Mouse (Mus musculus) yolk sac, embryonic 10.5 days (tissue): ENCODE data around the gene Chfr.

Experiments used
- DNase-seq: peaks from one replicate; pipeline ENCODE4 v3.0.0-alpha.2; 2017; ENCODE audit warnings: low spot score

The Chfr gene

DNA sequence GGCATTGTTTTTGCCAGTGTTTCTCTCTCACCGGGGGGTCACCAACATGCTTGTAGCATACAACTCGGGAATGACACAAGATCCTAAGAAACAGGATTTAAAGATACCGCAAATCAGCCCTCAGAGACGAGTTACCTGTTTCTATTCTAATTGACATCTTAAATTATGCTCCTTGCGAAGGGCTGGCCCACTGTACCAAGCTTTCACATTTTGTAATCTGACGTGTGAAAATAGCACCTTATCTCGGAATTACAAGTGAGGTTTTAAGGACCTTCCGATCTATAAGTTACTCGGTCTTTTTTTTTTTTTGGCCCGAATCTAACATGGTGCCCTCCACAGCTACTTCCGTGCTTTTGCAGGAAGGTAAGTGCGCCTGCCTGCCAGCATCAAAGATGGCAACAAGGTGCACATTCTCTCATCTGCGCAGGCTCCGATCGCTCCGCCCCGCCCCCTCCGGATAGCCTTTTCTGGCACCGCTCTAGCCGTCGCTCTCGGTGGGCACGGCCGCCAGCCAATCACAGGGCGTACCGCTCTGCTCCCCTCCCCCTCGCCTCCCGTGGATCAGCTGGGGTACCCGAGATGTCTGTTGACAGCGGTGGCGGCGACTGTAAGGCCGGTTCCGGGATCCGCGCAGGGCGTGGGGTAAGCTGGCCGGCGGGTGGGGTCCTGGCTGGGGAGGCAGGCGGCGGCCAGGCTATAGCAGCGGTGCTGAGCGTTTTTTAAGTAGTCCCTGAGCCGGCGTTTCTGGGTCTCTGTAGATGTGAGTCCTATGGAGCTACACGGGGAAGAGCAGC lies at the start of gene Chfr:
TSS of gene Chfr (plus strand) at position 550 of the 794 bp plus-strand sequence.
- peak; percentile 99 for DNase-seq

DNA sequence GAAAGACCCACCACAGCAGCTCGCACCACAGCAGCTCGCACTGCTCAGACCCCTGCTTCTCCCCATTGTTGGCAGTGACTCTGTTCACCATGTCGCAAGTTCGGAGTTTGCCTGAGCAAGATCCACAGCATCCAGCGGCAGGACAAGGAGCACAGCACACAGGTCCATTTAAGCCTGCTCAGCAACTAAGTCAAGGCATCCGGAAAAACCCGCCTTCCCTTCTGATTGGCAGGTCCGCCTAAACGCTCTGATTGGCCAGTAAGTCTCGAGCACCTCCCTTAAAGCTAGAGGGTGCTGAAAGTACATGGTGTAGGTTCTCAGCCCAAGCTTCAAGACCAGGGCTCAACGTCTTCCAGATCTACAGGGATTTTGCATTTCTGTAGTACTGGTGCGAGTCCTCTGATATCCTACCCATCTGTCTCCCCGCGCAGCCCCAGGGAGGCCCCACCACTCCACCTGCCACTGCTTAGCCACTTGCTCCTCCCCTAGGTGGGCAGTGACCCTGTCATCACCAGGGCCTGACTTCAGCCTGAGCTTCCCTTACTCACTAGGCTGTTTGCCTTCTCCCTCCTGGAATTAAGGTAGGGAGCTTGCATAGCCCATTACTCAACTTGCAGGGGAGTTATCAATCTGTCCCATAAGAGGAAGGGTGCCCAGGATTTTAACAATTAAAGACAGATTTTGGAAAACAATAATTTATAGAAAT lies 49.3 kb upstream of the Chfr start:
- peak; percentile 69 for DNase-seq

DNA sequence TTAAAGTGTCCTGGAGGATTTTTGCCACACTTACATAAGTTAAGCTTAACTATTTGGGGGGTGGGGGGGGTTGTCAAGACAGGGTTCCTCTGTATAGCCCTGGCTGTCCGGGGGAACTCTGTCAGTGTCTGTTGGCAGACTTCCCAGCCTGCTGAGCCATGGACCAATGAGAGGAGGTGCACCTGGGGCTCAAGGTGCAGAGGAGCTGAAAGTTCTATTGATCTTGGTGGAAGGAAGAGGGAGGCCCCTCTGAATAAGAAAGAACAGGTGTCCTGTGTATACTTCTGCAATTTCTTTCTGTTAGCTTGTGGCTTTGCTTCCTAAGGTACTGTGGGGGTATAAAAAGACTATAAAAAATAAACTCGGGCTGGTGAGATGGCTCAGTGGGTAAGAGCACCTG lies 44.1 kb upstream of the Chfr start:
- DNase-seq = no peak

- peak; percentile 89 for DNase-seq
Measured at GRCm38 (mm10) chr5:110094030-110094846, 41.4 kb upstream of the Chfr start, which contains the start of gene Gm35315. Gene Gm35315 (minus strand): TSS chr5:110094420.

DNA sequence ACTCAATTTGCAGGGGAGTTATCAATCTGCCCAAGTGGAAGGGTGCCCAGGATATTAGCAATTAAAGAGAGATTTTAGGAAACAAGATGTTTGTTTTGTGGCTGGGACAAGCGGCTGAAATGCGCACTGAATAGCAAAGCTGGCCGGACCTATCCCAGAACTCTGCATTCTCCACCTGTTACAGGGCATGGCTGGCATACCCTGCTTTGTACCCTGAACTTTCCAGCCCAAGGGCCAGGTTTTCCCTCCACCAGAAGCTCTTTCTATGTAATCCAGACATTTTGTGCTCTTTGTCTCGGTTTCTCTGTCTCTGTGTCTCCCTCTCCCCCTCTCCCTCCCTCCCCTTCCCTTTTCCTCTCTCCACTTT lies 40.8 kb upstream of the Chfr start:
- no peak for DNase-seq

- no peak for DNase-seq
Measured at GRCm38 (mm10) chr5:110098991-110099477, 36.6 kb upstream of the Chfr start.

- DNase-seq = no peak
Measured at GRCm38 (mm10) chr5:110099656-110100580, 35.7 kb upstream of the Chfr start, which contains the start of gene Plcxd1. Gene Plcxd1 (plus strand): TSS chr5:110099969.

DNA sequence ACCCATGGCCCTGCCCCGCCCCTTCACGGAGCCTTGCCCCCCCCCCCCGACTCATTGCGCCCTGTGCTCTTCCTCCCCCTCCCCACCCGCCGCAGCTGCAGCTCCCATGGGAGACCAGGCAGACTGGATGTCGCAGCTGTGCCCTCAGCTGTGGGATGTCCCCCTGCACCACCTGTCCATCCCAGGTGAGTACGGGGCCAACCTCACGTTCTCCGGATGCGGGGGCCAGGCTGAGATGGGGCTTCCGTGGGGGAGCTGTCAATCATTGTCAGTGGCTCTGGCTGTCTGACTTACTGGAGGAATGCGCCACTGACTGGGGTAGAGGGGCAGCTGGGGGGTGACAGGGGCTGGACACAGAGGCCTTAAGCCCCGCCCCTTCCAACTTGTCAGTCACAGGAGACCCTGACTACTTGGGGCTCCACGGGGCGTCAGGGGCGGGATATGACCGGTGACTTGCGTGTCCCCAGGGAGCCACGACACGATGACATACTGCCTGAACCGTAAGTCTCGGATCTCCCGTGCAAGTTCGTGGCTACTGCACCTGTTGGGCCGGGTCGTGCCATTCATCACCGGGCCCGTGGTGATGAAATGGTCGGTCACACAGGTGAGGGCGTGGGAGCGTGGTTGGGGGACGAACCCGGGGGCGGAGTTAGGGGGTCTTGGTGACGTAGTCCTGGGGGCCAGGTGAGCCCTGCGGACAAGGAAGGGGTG lies 34.6 kb upstream of the Chfr start:
- no peak for DNase-seq

DNA sequence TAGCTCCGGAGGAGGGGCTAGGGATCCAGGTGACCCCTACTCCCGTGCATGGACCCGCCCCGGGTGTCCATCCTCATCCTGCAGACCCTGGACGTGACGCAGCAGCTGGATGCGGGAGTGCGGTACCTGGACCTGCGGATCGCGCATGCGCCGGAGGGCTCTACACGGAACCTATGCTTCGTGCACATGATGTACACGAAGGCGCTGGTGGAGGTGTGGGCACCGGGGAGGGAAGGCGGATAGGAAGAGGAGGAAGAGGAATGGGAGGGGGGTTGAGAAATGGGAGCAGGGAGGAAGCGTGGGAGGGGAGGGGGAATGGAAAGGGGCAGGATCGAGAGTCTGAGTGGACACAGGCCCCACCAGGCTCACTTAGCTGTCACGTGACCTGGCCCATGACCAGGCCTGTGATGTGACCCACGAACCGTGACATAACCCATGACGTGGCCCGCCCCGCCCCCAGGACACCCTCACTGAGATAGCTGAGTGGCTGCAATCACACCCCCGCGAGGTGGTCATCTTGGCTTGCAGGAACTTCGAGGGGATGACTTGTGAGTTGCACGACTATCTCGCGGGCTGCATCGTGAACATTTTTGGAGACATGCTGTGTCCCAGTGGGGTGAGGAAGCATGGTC lies 33.8 kb upstream of the Chfr start:
- DNase-seq = no peak

DNA sequence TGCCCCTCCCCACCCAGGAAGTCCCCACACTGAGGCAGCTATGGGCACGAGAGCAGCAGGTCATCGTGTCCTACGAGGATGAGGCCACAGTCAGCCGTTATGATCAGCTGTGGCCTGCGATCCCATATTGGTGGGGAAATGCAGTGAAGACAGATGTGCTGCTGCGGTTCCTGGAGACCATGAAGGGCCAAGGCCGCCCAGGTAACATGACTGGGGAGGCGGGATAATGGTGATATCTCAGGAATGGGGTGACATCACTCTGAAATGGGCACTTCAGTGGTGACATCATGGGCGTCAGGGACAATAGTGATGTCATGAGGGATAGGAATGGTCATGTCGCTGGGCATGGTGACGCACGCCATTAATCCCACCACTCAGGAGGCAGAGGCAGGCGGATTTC lies 33.2 kb upstream of the Chfr start:
- DNase-seq = no peak

- no peak for DNase-seq
Measured at GRCm38 (mm10) chr5:110102853-110103625, 32.6 kb upstream of the Chfr start.

- no peak for DNase-seq
Measured at GRCm38 (mm10) chr5:110103901-110104615, 31.6 kb upstream of the Chfr start.

DNA sequence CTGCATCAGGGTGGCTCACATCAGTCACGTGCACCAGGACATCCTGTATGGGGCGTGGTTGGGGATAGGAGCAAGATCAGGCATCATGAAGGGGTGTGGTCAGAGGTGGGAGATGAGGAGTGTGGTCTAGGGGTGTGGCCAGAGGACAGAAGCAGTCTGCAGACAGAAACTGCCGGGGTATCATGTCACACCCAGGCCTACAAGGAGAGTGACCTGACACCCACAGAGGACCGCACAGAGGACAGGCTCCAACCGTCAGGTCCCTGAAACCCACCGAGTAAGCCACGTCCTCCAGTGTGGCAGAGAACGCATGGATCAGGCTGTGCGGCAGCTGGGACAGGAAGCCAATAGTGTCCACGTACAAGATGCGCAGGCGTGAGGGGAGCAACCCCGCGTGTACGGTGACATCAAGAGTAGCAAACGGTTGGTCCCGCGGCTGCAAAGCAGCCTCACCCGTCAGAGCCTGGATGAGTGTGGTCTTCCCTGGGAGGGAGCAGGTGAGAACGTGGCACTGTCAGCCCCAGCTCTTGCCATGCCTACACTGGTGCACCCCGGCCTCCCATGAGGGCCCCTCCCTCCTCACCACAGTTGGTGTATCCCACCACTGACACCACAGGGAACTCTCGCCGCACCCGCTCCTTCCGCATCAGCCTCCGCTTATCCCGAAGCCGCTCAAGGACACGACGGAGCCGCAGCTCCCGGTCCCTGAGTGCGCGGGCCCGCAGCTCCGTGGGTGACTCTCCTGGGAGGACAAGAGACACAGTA lies 30.8 kb upstream of the Chfr start:
- DNase-seq = no peak

DNA sequence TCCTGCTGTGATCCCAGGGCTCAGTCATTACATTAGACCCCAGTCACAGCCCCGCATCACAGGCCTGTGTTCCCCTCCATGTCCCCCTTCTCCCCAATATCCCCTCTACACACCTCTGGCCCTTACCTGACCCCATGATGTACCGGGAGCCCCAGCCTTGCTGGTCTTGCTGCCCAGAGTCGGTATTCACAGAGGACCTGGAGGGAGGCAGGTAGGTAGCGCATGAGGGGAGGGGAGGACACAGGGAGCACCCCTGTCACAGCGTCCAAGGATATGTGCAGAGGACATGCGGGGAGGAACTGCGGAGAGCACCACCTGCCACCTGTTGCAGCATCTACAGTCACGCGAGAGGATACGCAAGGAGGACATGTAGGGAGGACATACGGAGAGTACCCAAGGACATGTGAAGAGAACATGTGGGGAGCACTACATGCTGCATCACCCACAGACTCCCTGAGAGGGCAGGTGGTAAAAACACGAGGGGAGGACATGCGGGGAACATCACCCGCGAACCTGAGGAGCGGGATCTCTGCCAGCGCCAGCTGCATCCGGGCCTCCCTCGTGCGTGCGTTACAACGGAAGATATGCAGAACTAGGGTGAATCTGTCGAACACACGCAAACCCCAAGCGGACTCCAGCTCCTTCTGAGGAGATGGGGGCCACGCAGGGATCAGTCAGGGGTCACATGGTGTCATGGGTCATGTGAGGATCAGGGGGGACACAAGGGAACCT lies 29.3 kb upstream of the Chfr start:
- DNase-seq = no peak

DNA sequence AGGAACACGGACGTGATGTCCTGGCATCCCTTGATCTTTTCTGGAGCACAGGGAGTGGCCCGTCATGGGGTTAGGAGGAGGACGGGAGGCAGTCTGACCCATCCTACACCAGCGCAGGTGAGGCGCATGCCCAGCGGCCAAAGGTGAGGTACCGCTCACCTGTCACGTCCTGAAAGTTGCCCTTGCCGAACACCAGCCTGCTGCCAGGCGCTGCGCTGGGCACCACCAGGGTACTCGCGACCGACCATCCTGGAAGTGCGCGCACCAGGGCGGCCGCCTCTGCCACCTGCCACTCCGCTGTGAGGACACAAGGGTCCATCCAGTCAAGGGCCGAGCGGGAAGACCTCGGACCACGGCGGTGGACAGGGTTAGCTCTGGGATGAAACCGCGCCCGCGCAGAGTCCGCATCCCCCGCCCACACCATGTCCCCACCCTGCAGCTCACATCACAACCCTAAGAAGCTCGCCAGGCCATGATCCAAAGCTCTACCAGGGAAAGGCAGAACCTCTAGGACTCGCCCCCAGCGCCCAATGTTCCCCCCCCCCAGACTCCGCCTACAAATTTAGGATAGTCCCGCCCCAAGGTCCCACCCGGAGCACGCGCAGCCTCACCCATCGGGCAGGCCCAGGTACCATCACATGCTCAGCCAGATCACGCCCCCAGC lies 28.6 kb upstream of the Chfr start:
- no peak for DNase-seq

GRCm38 (mm10) chr5:110107581-110108304 lies 27.9 kb upstream of the Chfr start, which contains the start of gene Gtpbp6:
Gene Gtpbp6 (minus strand): TSS chr5:110108197.
- peak; percentile 97 for DNase-seq
